Mouse (Mus musculus) heart, postnatal 10 days (tissue): ENCODE data around the gene Ccnl1. TPM values are rescaled to one million over a fixed set of nuclear protein-coding genes. Genes with fewer than 3 reads are reported as not detected.
A peak's percentile ranks its signal among the peaks of the same experiment; 100 is the strongest.

ENCODE experiments used
- DNase-seq, 2 experiments: peaks; one replicate each; pipeline ENCODE4 v3.0.0; 2021
- intact Hi-C: fragments of 180-260 bp; cut with DNase I; formaldehyde crosslinking; loops from one replicate; pipeline ENCODE4 v1.15.1; 2025
- total RNA-seq, 2 experiments: library from RNA; stranded (reverse); gene quantifications; 2 replicates each; pipeline ENCODE4 v1.2.3; 2021

The Ccnl1 gene
- total RNA-seq, 2 experiments from 2014 or later = 33.7 to 35.8 TPM

DNA sequence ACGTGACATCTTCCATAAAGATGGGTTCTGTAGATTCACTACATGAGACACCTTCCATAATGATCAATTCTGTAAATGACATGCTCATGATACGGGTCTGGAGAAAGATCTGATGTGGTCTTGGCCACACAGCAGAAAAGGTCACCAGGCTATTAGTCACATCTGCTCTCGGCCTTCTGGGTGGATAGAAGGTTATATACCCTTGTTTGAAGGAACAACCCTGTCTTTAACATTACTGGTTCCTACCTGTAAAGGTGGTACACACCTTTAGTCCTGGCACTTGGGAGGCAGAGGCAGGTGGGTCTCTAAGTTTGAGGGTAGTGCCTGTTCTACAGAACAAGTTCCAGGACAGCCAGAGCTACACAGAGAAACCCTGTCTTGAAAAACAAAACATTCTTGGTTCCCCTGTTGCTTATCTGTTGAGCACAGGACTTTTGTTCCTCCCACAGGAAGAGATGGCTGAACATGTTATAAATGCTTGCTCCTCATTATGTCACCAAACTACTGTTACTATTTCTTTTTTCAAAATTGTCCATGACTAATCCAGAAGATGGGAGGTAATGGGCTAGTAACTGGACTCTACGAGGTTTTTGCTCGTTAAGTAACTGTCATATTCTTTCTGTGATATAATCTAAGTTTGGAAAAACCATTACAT, 2.4 kb upstream of the Ccnl1 start:
- intact Hi-C loops = no loop called here
- DNase-seq = no peak

DNA sequence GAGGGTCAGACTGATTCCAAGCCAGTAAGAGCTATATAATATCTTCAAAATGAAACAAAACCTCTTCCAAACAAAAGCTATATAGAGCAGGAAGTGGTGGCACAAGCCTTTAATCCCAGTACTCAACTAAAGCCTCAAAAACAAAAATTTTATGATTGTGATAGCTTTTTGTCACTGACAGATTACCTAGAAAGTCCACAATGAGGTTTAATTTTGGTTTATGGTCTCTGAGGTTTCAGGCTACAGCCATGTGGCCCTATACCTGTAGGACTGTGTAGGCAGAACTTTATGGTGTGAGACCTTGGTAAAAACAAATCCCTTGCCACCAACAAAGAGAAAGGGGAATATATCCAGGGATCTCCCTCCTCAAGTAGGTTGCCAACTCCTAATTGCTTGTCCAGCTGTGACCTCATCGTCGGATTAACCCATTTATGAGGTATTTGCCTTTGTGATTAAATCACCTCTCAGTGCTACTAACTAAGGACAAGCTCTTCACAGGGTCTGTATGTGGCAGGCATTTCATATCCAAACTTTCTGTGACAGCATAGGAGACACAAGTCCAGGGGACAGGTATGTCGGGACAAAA, 1.5 kb upstream of the Ccnl1 start:
- DNase-seq = no peak
- intact Hi-C loops = no loop called here

DNA sequence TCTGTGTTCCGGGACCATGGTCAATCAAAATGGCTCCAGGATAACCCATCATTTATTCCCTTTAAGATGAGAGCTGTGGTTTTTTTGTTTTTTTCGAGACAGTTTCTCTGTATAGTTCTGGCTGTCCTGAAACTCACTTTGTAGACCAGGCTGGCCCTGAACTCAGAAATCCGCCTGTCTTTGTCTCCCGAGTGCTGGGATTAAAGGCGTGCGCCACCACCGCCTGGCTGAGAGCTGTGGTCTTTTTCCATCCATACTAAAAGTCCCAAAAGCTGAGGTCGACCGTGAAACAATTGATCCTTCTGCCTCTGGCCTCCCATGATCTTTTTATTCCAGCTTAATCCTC, 764 bp upstream of the Ccnl1 start:
- DNase-seq = peak; percentile 33 to 38

DNA sequence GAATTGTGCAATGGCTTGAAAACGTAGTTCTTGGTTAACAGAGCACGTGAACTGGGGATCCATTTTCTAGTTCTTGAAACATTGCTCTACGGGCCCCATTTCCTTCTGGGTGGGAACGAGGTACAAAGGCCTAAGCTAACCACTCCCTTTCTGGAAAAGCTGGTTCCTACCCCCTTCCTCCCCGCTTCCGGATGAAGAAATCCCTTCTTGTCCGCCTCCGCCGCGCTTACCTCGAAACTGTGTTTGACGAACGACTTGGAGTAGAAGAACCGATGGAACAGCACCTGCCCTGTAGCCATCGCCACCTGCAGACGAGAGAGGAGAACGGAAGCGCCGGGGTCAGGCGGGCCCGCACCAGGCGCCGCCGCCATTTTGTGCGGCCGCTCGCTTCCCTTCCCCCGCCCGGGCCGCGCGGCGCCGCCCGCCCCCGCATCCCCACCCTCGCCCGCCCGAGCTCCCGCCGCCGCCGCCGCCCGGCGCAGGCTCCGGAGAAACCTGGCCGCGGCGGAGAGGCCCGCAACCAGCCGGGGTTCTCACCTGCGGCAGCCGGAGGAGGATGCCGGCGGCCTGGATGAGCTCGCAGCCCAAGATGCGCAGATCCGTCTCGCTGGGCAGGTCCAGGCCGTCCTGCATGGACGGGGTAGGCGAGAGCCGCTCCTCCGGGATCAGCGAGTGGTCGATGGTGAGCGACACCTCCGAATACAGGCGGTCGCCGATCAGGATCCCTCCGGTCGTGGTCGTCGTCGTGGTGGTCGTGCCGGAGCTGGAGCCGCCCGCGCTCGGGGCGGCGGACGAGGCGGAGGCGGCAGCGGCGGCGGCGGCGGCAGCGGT, 563 bp downstream of the Ccnl1 start:
- peak; percentile 71 to 75 for DNase-seq
- intact Hi-C loops = loop anchor here (1.0 to 2.0 kb wide), 2 partner anchors 17 to 33 kb away; no protein-coding TSS in a partner anchor

More for the DNA sequence above, 764 bp upstream of the Ccnl1 start:
- intact Hi-C loops = loop anchor here (1.0 kb wide), 1 partner anchor 15 kb away; no protein-coding TSS in a partner anchor

DNA sequence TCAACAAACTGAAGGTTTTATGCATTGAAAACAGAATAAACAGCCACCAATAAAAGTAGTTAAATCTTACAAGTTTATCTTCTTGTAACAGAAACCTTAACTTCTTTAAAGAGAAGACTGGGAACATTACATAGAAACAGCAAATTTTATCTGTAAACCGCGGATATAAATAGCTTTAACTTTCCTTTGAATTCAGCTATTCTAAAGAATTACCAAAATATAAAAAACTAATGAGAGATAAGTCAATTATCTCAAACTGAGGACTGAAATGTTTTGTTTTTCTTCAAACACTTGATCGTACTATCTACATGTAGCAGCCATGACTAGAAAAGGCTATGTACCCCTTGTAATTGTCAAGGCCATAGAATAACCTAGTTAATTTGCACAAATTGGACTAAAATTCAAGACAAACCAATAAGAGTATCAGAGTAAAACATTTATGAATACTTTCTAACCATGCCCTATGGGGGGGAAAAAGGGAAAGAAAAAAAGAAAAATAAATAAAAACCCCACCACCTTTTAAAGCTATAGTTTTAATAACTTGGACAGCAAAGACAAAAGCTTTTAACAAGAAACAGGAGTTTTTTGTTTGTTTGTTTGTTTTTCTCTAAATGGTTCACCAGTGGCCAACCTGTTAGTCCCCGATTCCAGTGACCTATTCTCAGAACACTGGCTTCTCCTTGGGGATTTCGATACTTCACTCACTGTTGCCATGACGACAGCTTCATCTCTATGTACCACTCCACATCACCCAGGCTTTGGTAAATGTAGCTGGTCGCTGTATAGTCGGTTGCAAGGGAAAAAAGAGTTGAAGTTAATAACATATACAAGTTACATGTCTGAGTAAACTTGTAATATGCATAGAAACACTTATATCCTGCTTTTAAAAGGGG, 3.3 kb downstream of the Ccnl1 start:
- DNase-seq = no peak
- intact Hi-C loops = no loop called here

DNA sequence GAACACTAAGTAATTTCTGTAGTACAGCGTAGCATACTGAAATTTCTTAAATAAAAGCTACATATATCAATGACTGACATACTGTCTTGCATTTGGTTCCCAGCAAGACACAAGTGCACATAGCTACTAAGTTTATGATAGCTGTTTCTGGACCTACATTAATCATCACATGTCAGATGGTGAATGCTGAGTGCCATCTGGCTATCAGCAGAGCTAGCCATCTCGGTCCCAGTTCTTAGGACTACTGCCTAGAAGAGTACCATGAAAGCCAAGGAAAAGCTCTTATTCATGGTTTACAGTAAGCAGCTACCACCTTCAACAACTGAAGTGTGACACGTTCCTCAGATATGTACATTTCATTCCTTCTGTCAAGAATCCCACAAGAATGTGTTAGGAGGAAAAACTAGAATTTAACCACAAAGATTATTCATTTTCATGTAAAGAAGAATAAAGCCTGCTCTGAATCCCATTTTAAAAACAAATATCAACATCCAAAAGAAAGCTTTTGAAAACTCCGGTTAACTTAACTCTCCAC, 7.2 kb downstream of the Ccnl1 start:
- intact Hi-C loops = no loop called here
- DNase-seq = no peak

DNA sequence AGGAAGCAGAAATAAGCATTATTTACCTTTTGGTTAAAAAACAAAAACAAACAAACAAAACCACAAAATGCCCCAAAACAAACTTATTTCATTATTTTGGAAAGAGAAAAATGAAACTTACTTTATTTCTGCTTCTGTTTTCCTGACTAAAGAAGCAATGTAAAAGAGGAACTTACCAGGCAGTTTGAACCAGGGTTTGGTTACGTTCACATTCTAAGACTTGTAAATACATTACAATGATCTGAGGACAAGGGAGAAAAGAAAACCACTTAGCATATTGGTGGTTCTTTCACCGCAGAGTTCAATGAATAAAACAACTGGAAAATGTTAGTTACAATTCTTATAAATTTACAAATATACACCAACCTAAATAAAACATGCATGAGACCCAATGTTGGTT, 7.7 kb downstream of the Ccnl1 start:
- intact Hi-C loops = no loop called here

DNA sequence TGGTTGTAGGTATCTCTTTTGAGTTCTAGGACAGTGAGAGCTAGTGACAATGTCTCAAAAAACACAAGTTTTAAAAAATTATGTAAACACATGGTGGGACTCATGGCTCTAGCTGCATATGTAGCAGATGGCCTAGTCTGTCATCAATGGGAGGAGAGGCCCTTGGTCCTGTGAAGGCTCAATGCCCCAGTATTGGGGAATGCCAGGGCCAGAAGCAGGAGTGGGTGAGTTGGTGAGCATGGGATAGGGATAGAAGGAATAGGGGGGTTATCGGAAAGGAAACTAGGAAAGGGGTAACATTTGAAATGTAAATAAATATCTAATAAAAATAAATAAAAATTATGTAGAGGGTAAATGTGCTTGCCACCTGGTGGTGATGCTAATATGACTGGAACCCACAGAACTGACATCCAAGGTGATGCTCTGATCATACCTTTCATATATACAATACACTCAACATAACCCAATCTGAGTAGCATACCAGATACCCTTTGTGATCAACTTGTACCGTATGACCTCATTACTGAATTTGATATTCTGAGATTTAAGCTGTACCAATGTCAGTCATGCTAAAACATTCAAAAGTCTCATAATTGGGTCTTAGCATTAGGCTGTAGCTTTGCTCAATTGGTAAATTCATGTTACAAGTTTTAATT, 12.6 kb downstream of the Ccnl1 start:
- intact Hi-C loops = no loop called here
- no peak for DNase-seq

More for the DNA sequence above, 7.7 kb downstream of the Ccnl1 start:
- no peak for DNase-seq

DNA sequence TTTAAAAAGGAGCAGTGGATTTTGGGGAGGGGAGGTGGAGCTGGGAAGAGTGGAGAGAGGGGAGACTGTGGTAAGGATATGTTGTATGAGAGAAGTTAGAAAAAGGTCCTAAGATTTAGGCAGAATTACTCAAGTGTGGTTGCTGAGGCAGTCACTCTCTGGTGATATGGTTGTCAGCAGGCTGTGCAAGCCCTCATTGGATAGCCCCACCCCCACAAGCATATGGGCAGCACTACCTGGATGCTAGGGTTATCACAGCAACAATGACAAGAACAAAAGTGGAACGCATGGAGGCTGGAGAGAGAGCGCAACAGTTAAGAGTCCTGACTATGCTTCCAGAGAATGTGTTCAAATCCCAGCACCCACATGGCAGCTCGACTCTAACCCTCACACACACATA, 13.3 kb downstream of the Ccnl1 start:
- DNase-seq = no peak
- intact Hi-C loops = no loop called here

DNA sequence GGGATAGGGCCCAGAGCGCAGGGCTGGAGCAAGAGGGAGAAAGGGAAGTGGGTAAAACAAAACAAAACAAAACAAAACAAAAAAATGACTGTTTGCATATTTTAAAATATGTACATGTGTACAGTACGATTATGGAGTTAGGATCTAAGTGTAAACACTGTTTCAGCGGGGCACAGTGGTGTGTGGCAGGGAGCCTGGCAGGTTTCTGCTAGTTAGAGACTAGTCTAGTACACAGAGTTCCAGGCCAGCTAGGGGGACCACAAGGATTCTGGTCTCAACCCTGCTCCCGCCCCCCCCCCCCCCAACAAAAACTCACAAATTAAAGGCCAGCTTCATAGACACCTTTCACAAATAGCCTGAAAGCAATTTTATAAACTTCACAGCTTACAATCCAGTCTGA, 14.6 kb downstream of the Ccnl1 start:
- intact Hi-C loops = no loop called here
- DNase-seq = no peak

DNA sequence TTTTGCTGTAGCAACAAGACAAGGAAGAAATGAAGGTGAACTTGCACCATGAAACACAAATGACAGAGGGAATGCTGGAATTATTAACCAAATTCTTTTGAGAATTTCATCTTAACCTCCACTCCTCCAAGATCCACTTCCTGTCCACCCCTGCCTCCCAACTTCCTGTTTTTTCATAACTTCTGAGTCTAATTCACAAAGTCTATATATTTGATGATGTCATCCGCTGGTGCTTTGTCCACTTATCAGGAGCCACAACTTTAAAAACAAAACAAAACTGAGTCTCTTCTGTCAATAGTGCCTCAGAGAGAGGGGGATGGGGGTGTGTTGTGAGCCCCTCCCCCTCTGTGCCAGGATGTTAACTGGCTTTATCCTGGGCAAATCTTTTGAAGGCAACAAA, 17.0 kb downstream of the Ccnl1 start:
- no peak for DNase-seq
- intact Hi-C loops = no loop called here

DNA sequence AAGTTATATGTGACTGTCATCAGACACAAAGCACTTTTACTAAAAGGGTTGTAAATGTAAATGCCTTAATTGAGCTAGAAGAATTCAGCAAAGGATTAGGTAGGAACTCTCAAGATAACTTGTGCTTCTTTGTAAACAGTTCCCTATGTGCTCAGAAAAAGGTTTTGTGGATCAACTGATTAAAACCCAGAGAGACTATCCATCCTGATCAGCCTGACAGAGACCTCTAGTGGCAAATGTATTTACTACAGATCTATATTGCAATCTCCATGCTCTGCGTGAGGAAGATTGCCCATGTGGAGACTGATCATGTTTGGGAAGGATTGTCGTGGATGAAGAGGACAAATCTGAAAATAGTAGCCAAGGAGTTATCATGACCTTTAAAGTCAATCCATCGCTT, 19.8 kb downstream of the Ccnl1 start:
- intact Hi-C loops = loop anchor here (2.0 kb wide), 1 partner anchor 53 kb away; no protein-coding TSS in a partner anchor
- DNase-seq = no peak

DNA sequence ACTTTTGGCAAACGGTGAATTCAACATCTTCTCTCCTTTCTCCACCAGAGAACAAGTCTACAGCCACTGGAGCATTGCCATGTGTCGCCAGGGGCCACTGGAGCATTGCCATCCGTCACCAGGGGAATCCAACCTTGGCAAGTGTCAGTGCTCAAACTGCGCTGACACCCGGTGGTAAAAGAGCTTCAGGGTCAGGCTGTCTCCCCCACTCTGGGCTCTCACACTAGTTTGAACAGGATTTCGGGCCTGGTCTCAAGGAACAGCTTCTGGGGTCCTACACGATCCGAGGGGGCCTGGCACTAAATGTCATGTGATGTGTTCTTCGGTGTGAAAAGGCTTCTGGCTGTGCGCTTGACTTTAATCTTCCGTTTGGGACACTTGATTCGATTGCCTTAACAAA, 21.7 kb downstream of the Ccnl1 start:
- intact Hi-C loops = no loop called here
- no peak for DNase-seq

DNA sequence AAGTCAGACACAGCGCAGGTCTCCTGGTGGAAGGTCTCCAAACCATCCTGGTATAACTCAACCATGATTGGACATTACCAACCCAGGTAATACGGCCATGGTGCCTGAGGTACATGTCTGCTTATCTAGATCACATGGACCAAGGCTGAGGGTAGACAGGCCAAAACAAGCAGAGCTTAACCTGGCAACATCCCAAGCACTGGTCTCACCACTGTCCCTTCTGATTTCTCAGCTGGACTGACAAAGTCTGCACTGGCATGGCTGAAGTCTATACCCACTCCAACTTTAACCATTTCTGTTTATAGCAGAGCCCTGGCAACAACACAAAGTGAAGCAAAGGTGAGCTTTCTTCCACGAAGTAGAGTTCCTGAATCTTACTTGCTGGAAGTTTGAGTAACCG, 22.9 kb downstream of the Ccnl1 start:
- intact Hi-C loops = no loop called here
- no peak for DNase-seq

DNA sequence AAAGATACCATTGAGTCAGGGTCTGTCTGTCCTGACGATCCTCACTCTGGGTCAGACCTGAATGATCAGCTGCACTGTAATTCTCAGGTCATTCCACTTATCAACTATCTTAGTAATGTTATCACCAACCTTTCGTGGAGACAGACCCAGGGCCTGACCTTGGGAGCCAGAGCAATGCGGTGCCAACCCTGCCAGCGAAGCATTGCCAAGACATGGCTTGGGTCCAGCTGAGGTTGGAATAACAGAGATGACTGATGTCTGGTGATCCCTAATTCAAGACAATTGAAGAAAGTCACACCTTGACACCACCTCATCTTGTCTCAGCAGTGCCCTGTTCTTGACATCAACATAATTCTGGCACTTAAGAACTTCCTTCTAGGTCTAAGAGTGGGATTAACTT, 24.3 kb downstream of the Ccnl1 start:
- DNase-seq = peak; percentile 62 to 69
- intact Hi-C loops = loop anchor here (2.0 to 5.0 kb wide), 3 partner anchors 266 to 949 kb away; partner anchors contain the start of gene Lekr1

DNA sequence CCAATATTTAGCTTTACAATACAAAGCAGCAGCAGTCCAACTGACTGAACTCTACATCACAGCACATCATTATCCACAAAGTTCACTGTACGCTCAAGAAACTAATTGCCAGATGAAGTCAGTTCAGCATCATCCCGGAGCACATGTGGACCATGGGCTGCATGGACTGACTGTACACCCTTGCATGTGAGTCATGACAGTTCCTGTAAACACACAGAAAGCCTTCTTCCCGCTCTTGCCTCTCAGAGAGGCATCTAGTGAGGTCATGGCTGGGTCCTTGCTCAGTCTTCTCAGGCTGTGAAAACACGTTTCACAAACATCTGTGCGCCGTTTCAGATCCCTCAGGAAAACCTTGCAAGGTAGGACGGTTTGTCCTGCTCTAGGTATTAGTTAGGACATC, 26.5 kb downstream of the Ccnl1 start:
- intact Hi-C loops = loop anchor here (5.0 kb wide), 2 partner anchors 264 to 794 kb away; partner anchors contain the start of gene Lekr1
- DNase-seq = no peak

DNA sequence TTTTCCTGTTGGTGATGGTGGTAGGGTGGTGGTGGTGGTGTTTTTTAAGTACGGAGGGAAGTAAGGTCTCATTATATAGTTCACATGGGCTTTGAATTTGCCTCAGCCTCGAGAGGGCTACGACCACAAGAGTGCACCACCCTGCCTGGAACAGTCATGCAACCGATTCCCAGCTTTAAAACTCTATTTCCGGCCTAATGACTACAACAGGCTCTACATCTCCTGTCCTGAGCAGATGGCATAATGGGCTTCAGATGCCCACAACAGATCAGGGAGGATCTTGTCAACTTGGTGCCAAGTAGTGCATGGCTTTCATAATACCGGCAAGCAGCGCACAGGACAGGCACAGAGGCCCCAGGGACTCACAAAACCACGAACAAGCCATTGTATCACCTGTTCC, 27.4 kb downstream of the Ccnl1 start:
- no peak for DNase-seq
- intact Hi-C loops = loop anchor here (5.0 kb wide), 2 partner anchors 263 to 793 kb away; partner anchors contain the start of gene Lekr1

DNA sequence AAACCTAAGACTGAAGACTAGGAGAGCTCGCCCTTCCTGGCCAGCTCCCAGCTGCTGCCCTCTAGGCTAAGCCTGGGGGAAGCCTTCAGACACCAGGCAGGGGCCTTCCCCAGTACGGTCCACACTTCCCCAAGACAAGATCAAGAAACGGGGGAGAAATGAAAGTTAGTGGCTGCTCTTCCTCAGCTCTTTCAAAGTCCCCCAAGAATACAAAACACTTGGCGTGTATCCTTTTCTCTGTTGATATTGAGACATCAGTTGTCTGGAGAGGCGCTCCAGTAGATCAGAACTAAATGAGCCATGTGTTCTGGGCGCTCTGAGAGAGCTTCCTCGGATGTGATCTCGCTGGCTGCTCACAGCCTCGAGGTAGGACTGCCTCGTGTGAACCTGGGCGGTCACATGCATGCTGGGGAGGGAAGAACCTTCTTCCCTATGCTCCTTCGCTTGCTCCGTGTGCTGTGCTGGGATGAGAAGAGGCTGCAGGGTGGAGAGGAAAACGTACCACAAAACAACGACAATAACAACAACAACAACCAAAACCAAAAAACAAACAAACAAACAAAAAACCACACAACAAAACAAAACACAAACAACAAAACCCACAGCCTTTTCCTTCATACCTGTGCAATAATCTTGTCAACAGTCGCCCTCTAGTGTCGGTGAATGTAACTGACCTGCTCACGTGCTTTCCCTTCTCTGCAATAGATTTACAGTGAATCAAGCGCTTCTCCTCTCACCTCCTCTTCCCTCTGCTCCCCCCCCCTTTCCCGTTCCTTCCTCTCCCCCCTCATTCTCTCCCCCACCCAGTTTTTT, 28.0 kb downstream of the Ccnl1 start:
- peak; percentile 83 to 89 for DNase-seq
- intact Hi-C loops = loop anchor here (1.0 to 5.0 kb wide), 8 partner anchors 61 to 793 kb away; partner anchors contain the start of genes Lekr1 and Tiparp
